Mouse (Mus musculus): ENCODE measurements around the gene Pkn2.

Gene Pkn2

DNA sequence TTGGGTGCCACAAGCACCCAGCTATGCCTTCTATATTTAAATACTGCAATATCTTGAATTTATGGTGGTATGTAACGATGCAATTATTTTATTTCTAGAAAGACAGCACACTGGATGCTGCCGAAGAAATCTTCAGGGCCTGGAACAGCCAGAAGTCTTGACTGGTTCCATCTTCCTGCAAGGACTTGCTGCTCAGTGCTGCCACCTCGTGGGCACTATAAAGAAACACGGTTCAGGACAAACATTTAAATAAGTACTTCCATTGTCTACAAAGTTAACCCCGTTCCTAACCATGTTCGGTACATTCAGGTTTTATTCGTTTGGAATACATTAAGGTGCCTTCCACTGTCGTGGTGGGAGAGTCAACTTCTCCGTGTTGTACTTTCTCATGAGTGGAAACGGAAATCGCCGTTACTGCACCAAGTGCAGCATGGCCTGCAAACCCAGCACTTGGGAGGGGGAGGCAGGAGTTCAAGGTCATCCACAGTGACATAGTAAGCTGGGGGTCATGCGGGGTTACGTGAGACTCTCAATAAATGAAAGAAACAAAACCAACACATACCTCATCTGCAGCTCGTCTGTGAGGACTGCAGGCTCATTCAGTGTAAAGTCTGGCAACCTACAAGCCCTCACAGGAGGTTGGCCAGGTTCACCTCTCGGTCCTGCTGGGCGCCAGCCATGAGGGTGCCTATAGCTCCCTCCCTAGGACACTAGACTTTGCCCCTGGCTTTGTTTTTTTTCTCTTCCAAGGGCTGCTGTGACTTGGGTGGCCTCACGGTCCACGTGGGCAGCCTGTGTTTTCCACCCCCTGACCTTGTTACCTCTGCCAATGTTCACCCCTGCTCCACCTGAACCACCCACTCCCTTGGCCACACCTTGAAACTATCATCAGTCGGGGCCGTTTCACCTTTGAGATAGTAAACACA, 137.6 kb downstream of the Pkn2 start:
- DNase-seq (ENCODE audit: low read depth), result peak; percentile 52

Measured in fibroblast of lung, adult 2 months (primary cell).